In genomic region chr11:83563754-83564153, GRCm38 (mm10) we compare ENCODE assay signal across 13 mouse cellular contexts. TPM values are rescaled to one million over a fixed set of nuclear protein-coding genes. Genes with fewer than 3 reads are reported as not detected.
DNase-seq lines count a peak whose midpoint lies in the region; ATAC-seq and TF ChIP-seq lines count a peak whose summit lies in the region.
"Had no signal": no experiment of that assay in that cellular context is flagged by ENCODE, and none has a peak within 500 bp of the region (broad histone marks: within the 10 kb centered on the region; RNA-seq: fewer than 3 reads in every experiment).

No protein-coding gene starts in this region.

- H3K9me3 ChIP-seq in kidney, embryonic 15.5 days (replicated peaks) = no peaks in the 10 kb centered on the region
- H3K9me3 ChIP-seq in midbrain, postnatal 0 days (ENCODE audit: low read length) = no peaks in the 10 kb centered on the region
- H3K9me3 ChIP-seq in midbrain, embryonic 15.5 days = no peaks in the 10 kb centered on the region
- H3K9me3 ChIP-seq: hindbrain, embryonic 15.5 days had no signal

- H3K36me3 ChIP-seq in kidney, embryonic 15.5 days = no peaks in the 10 kb centered on the region
- H3K36me3 ChIP-seq in midbrain, postnatal 0 days (ENCODE audit: insufficient read depth, low read length) = no peaks in the 10 kb centered on the region
- H3K36me3 ChIP-seq in midbrain, embryonic 15.5 days (replicated peaks) = no peaks in the 10 kb centered on the region
- H3K36me3 ChIP-seq: hindbrain, embryonic 15.5 days had no signal

- TF ChIP-seq CTCF in midbrain, postnatal 0 days (IDR thresholded peaks at IDR 0.05) = no peak

- H3K9ac ChIP-seq in kidney, embryonic 15.5 days = no peak overlapping the region
- no peak overlapping the region for H3K9ac ChIP-seq in midbrain, postnatal 0 days (replicated peaks; ENCODE audit: low read length, poor library complexity, severe bottlenecking)
- no peak overlapping the region for H3K9ac ChIP-seq in midbrain, embryonic 15.5 days
- H3K9ac ChIP-seq: hindbrain, embryonic 15.5 days had no signal

- no peak overlapping the region for H3K27ac ChIP-seq in kidney, embryonic 15.5 days
- H3K27ac ChIP-seq in midbrain, postnatal 0 days (ENCODE audit: low read depth, low read length) = no peak overlapping the region
- H3K27ac ChIP-seq in midbrain, embryonic 15.5 days = no peak overlapping the region
- H3K27ac ChIP-seq: hindbrain, embryonic 15.5 days had no signal

- no peaks in the 10 kb centered on the region for H3K4me1 ChIP-seq in kidney, embryonic 15.5 days
- H3K4me1 ChIP-seq in midbrain, postnatal 0 days (ENCODE audit: insufficient read depth, low read length) = no peaks in the 10 kb centered on the region
- H3K4me1 ChIP-seq in midbrain, embryonic 15.5 days = no peaks in the 10 kb centered on the region
- H3K4me1 ChIP-seq: hindbrain, embryonic 15.5 days had no signal

- H3K4me3 ChIP-seq in kidney, embryonic 15.5 days (replicated peaks) = no peak overlapping the region
- no peak overlapping the region for H3K4me3 ChIP-seq in midbrain, postnatal 0 days (ENCODE audit: low read depth, low read length)
- H3K4me3 ChIP-seq in midbrain, embryonic 15.5 days = no peak overlapping the region
- H3K4me3 ChIP-seq: hindbrain, embryonic 15.5 days had no signal

- no peak for ATAC-seq in kidney, embryonic 15.5 days (replicated peaks; ENCODE audit: low FRiP score)
- no peak for ATAC-seq in midbrain, postnatal 0 days (ENCODE audit: low FRiP score)
- no peak for ATAC-seq in midbrain, embryonic 15.5 days (replicated peaks)

- WGBS in kidney, embryonic 15.5 days = 55% methylated on average over 2 of the region's 2 CpGs
- 74% methylated on average over 2 of the region's 2 CpGs for WGBS in midbrain, postnatal 0 days
- 75% methylated on average over 2 of the region's 2 CpGs for WGBS in midbrain, embryonic 15.5 days

- DNase-seq in kidney, postnatal 10 days = peak; percentile 25
- peak; percentile 6 for DNase-seq in midbrain, postnatal 0 days (ENCODE audit: low spot score)
- DNase-seq in adrenal gland, postnatal 25 days = peak; percentile 29
- DNase-seq in right cerebral cortex, postnatal 14 days = peak; percentile 23
- no peak for DNase-seq in retina, embryonic 14.5 days (ENCODE audit: low spot score)
- DNase-seq: spleen, adult 18-20 months; thymus, postnatal 14 days had no signal

- no peak overlapping the region for H3K4me2 ChIP-seq in kidney, embryonic 15.5 days
- no peak overlapping the region for H3K4me2 ChIP-seq in midbrain, postnatal 0 days (ENCODE audit: low read depth, low read length, poor library complexity, severe bottlenecking)
- H3K4me2 ChIP-seq in midbrain, embryonic 15.5 days = no peak overlapping the region
- H3K4me2 ChIP-seq: hindbrain, embryonic 15.5 days had no signal

- H3K27me3 ChIP-seq in kidney, embryonic 15.5 days = no peaks in the 10 kb centered on the region
- no peaks in the 10 kb centered on the region for H3K27me3 ChIP-seq in midbrain, postnatal 0 days (ENCODE audit: insufficient read depth, low read length)
- H3K27me3 ChIP-seq in midbrain, embryonic 15.5 days (replicated peaks) = no peaks in the 10 kb centered on the region
- H3K27me3 ChIP-seq: hindbrain, embryonic 15.5 days had no signal

RNA-seq across cellular contexts. Expression of gene Ccl9, which starts 14.7 kb away (rescaled TPM):
- 4.7 and 6.1 TPM in 2 replicates for polyA plus RNA-seq in kidney, embryonic 15.5 days (2015; fragmentation: Nextera tagmentation; extraction: Ambion mirVana)
- 1.3 and 2.9 TPM in 2 replicates for total RNA-seq in midbrain, postnatal 0 days (2014; rRNA removed)
- polyA plus RNA-seq in midbrain, postnatal 0 days (2015; fragmentation: Nextera tagmentation; extraction: Ambion mirVana) = 1.9 and 2.8 TPM in 2 replicates
- polyA plus RNA-seq in midbrain, embryonic 15.5 days (2015; fragmentation: Nextera tagmentation; extraction: Ambion mirVana) = 1.6 and 2.2 TPM in 2 replicates
- total RNA-seq in adrenal gland, postnatal 25 days (2021) = 2.3 and 4.9 TPM in 2 replicates

RNA-seq across cellular contexts. Expression of gene Ccl6, which starts 29.1 kb away (rescaled TPM):
- polyA plus RNA-seq in kidney, embryonic 15.5 days (2015; fragmentation: Nextera tagmentation; extraction: Ambion mirVana) = 3.9 and 8.3 TPM in 2 replicates
- total RNA-seq in midbrain, postnatal 0 days (2014; rRNA removed) = 1.8 and 2.4 TPM in 2 replicates
- polyA plus RNA-seq in midbrain, postnatal 0 days (2015; fragmentation: Nextera tagmentation; extraction: Ambion mirVana) = 3.6 and 4.4 TPM in 2 replicates
- polyA plus RNA-seq in midbrain, embryonic 15.5 days (2015; fragmentation: Nextera tagmentation; extraction: Ambion mirVana) = 2.1 and 3.5 TPM in 2 replicates
- total RNA-seq in adrenal gland, postnatal 25 days (2021) = 5.9 and 6.0 TPM in 2 replicates
- total RNA-seq: MEL had no signal

RNA-seq across cellular contexts. Expression of gene Ccl5, which starts 33.4 kb away (rescaled TPM):
- not detected in 2 replicates for polyA plus RNA-seq in kidney, embryonic 15.5 days (2015; fragmentation: Nextera tagmentation; extraction: Ambion mirVana)
- not detected in 2 replicates for total RNA-seq in midbrain, postnatal 0 days (2014; rRNA removed)
- not detected in 2 replicates for polyA plus RNA-seq in midbrain, postnatal 0 days (2015; fragmentation: Nextera tagmentation; extraction: Ambion mirVana)
- polyA plus RNA-seq in midbrain, embryonic 15.5 days (2015; fragmentation: Nextera tagmentation; extraction: Ambion mirVana) = 0.89 TPM in 1 of 2 replicates, not detected in the other
- 0.88 TPM in 1 of 2 replicates, not detected in the other for total RNA-seq in adrenal gland, postnatal 25 days (2021)
- total RNA-seq: left cerebral cortex, postnatal 10 days; MEL had no signal
- polyA plus RNA-seq: hindbrain, embryonic 15.5 days; neural tube, embryonic 11.5 days had no signal

RNA-seq across cellular contexts. Expression of gene Heatr9, which starts 41.8 kb away (rescaled TPM):
- not detected in 2 replicates for polyA plus RNA-seq in kidney, embryonic 15.5 days (2015; fragmentation: Nextera tagmentation; extraction: Ambion mirVana)
- not detected in 2 replicates for total RNA-seq in midbrain, postnatal 0 days (2014; rRNA removed)
- polyA plus RNA-seq in midbrain, postnatal 0 days (2015; fragmentation: Nextera tagmentation; extraction: Ambion mirVana) = not detected in 2 replicates
- not detected in 2 replicates for polyA plus RNA-seq in midbrain, embryonic 15.5 days (2015; fragmentation: Nextera tagmentation; extraction: Ambion mirVana)
- not detected in 2 replicates for total RNA-seq in adrenal gland, postnatal 25 days (2021)
- total RNA-seq: left cerebral cortex, postnatal 10 days; MEL had no signal
- polyA plus RNA-seq: hindbrain, embryonic 15.5 days; neural tube, embryonic 11.5 days had no signal
